Mouse (Mus musculus) heart, embryonic 10.5 days (tissue): ENCODE measurements around the gene Tbl1x. TPM values are rescaled to one million over a fixed set of nuclear protein-coding genes. Genes with fewer than 3 reads are reported as not detected.

Experiments used
- DNase-seq: peaks from one replicate; pipeline ENCODE4 v3.0.0-alpha.2; 2017; ENCODE audit warnings: low spot score
- H3K27ac ChIP-seq: fragments of 300-500 bp; sonication (generic); 2 replicates; pipeline ENCODE4 v1.5.1; 2016; ENCODE audit warnings: mild to moderate bottlenecking
- H3K27me3 ChIP-seq: fragments of 300-500 bp; sonication (generic); 2 replicates; pipeline ENCODE4 v1.6.1; 2016; ENCODE audit warnings: mild to moderate bottlenecking; ENCODE audit not compliant: poor library complexity, insufficient read depth, severe bottlenecking
- H3K36me3 ChIP-seq: fragments of 300-500 bp; sonication (generic); 2 replicates; pipeline ENCODE4 v1.6.1; 2016; ENCODE audit warnings: mild to moderate bottlenecking, moderate library complexity
- H3K4me1 ChIP-seq: fragments of 300-500 bp; sonication (generic); 2 replicates; pipeline ENCODE4 v1.6.1; 2016; ENCODE audit warnings: mild to moderate bottlenecking
- H3K4me3 ChIP-seq: fragments of 300-500 bp; sonication (generic); 2 replicates; pipeline ENCODE4 v1.5.1; 2016; ENCODE audit warnings: mild to moderate bottlenecking, moderate library complexity
- H3K9me3 ChIP-seq: fragments of 300-500 bp; sonication (generic); 2 replicates; pipeline ENCODE4 v1.6.1; 2016; ENCODE audit warnings: mild to moderate bottlenecking, moderate library complexity
- WGBS: fragments of 180-500 bp; shearing (Covaris S2); methylation state at CpG from one replicate; pipeline ENCODE4 v1.1.7; 2016; 5-methylcytosine and 5-hydroxymethylcytosine counted together
- polyA plus RNA-seq: library from polyadenylated mRNA; unstranded; fragments of >200 nt; fragmentation: Nextera tagmentation; extraction: Ambion mirVana; gene quantifications from 2 replicates; pipeline ENCODE4 v1.2.1, GENCODE M21; 2016

Gene Tbl1x
- polyA plus RNA-seq, 1 experiment from 2014 or later: 66.6 TPM

GRCm38 (mm10) chrX:77550388-77550787, 39.6 kb downstream of the Tbl1x start:
- H3K4me3 ChIP-seq: no peak overlapping the region
- H3K4me1 ChIP-seq: no peaks in the 10 kb centered on the region
- H3K27me3 ChIP-seq: no peaks in the 10 kb centered on the region
- H3K36me3 ChIP-seq: no peaks in the 10 kb centered on the region; the same call in 1 of the 2 replicates
- H3K27ac ChIP-seq: no peak overlapping the region
- H3K9me3 ChIP-seq: no peaks in the 10 kb centered on the region
- DNase-seq: no peak

DNA sequence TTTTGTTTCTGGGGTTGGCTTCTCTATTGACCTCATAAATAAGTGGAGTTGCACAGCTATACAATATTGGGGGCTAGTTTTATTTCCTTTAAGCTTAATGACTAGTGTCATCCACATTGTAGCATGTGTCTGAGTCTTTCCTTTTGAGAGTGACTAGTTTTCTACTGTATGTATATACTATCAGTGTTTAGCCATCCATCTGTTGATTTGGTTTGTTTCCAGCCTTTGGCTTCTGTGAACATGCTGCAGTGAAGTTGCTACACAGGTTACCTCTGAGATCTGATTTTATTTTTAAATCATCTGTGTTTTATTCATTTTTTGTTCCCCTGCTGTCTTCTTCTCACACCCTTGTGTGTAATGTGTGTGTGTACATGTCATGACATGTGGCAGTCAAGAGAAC, 40.5 kb downstream of the Tbl1x start:
- H3K9me3 ChIP-seq: no peaks in the 10 kb centered on the region
- no peak overlapping the region for H3K27ac ChIP-seq

DNA sequence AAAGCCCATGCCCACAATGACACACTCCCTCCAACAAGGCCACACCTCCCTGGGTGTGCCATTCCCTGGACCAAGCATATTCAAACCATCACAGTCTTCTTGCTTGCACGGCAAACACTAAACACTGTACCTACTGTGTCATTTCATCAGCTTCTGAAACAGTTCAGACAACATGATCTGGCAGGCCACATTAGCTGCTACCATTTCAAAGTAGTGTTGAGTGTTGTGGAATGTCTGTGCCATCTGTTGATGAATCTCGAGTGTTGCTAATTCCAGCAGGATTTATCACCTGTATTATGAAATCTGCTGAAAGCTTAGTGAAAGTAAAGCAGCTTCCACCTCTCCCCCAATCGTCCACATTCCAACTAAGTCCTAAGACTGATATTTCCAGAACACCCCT, 41.3 kb downstream of the Tbl1x start:
- no peak for DNase-seq
- H3K4me3 ChIP-seq: no peak overlapping the region
- no peaks in the 10 kb centered on the region for H3K9me3 ChIP-seq
- WGBS: 56% methylated on average over 3 of the region's 3 CpGs
- no peaks in the 10 kb centered on the region; the same call in 1 of the 2 replicates for H3K36me3 ChIP-seq
- no peaks in the 10 kb centered on the region for H3K27me3 ChIP-seq
- H3K27ac ChIP-seq: no peak overlapping the region
- no peaks in the 10 kb centered on the region for H3K4me1 ChIP-seq

More for the DNA sequence above, 40.5 kb downstream of the Tbl1x start:
- DNase-seq: no peak
- H3K36me3 ChIP-seq: no peaks in the 10 kb centered on the region; the same call in 1 of the 2 replicates
- no peak overlapping the region for H3K4me3 ChIP-seq
- no peaks in the 10 kb centered on the region for H3K27me3 ChIP-seq
- no peaks in the 10 kb centered on the region for H3K4me1 ChIP-seq

DNA sequence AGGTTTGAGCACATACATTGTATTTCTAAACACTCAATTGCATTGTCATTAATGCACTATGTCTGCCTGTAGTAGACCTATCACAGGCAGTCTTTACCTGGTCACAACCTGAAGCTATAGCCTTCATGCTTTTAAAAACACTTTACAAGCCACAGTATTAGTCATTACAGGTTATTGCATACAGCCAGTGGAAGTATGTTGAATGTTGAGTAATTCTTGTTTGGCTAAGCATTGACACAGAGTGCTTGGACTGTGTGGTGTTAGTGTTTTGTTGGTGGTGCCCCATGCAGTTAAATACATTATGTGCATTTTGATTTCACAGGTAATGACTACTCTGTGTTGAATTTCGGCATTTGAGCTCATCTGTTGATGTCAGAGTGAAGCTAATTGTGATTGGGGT, 45.2 kb downstream of the Tbl1x start:
- no peaks in the 10 kb centered on the region for H3K9me3 ChIP-seq
- no peaks in the 10 kb centered on the region for H3K36me3 ChIP-seq
- 74% methylated on average over 1 of the region's 1 CpGs for WGBS

DNA sequence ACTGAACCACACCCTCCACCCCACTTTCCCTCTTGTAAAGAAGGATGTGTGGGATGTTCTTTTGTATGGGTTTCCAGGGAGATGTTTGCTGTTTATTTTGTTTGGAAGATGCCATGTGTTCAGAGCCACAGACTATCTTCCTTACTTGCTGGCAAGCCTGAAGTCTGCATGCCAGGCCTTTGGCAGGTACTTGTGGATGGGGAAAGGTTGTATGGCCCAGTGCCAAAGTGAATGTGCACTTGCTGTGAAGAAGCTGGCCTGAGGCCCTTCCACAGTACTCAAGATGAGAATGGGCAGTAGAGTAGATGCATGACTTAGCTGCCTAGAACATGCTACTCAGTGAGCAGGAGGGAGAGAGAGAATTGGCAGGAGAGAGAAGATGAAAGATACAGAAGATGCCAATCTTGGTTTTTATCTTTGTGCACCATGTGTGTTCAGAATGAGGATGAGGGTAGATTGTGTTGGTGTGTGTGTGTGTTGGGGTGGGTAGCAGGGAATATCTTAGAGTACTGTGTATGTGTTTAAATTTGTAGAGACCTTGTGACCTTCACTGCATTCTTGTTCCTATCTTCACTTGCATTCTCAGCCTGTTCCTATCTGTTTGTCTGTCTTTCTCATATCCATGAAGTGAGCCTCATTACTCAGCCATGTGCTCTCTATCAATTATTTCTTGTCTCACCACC, 48.5 kb downstream of the Tbl1x start:
- Histone ChIP-seq H3K4me3 (no peak overlapping the region), H3K9me3 (no peaks in the 10 kb centered on the region), H3K36me3 (no peaks in the 10 kb centered on the region), H3K27me3 (no peaks in the 10 kb centered on the region), H3K27ac (no peak overlapping the region), H3K4me1 (no peaks in the 10 kb centered on the region)
- no peak for DNase-seq

More for the DNA sequence above, 45.2 kb downstream of the Tbl1x start:
- Histone ChIP-seq H3K27ac (no peak overlapping the region), H3K4me1 (no peaks in the 10 kb centered on the region), H3K27me3 (no peaks in the 10 kb centered on the region), H3K4me3 (no peak overlapping the region)
- DNase-seq: no peak

- no peaks in the 10 kb centered on the region for H3K4me1 ChIP-seq
- H3K27me3 ChIP-seq: no peaks in the 10 kb centered on the region
- no peak overlapping the region for H3K27ac ChIP-seq
- no peaks in the 10 kb centered on the region for H3K9me3 ChIP-seq
- no peak overlapping the region for H3K4me3 ChIP-seq
- DNase-seq: no peak
- 81% methylated on average over 2 of the region's 2 CpGs for whole genome bisulfite sequencing
- H3K36me3 ChIP-seq: no peaks in the 10 kb centered on the region
These were observed 52.8 kb downstream of the Tbl1x start for GRCm38 (mm10) chrX:77563616-77564015.

- no peaks in the 10 kb centered on the region for H3K9me3 ChIP-seq
- no peaks in the 10 kb centered on the region for H3K27me3 ChIP-seq
- H3K36me3 ChIP-seq: no peaks in the 10 kb centered on the region
- no peak overlapping the region for H3K4me3 ChIP-seq
- WGBS: 78% methylated on average over 1 of the region's 1 CpGs
- H3K4me1 ChIP-seq: no peaks in the 10 kb centered on the region
- H3K27ac ChIP-seq: no peak overlapping the region
- no peak for DNase-seq
These were observed 55.9 kb downstream of the Tbl1x start for GRCm38 (mm10) chrX:77566739-77567138.

DNA sequence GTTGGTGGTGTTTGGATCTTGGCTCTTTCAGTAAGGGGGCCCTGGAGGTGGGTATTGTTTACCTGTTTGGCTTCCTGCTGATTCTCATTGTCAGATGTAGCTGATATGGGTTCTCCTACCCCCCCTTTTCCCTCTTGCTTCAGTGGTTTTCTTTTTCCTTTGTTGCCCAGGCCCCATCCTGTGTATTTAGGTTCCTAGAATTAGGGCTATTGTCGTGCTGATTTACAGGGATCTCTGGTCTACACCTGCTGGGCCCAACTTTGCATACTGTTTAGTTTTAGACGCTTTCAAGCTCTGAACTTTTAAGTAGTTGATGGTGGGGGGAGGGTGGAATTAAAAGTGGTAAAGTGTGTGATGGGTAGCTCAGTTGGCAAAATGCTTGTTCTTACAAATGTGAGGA, 57.2 kb downstream of the Tbl1x start:
- Histone ChIP-seq H3K4me1 (no peaks in the 10 kb centered on the region), H3K9me3 (no peaks in the 10 kb centered on the region), H3K27me3 (no peaks in the 10 kb centered on the region), H3K36me3 (no peaks in the 10 kb centered on the region), H3K27ac (no peak overlapping the region), H3K4me3 (no peak overlapping the region)
- DNase-seq: no peak
- WGBS: 33% methylated on average over 2 of the region's 2 CpGs

GRCm38 (mm10) chrX:77573743-77574142, 62.9 kb downstream of the Tbl1x start:
- WGBS: 86% methylated on average over 1 of the region's 1 CpGs
- Histone ChIP-seq H3K36me3 (no peaks in the 10 kb centered on the region), H3K27ac (no peak overlapping the region), H3K9me3 (no peaks in the 10 kb centered on the region), H3K4me3 (no peak overlapping the region), H3K27me3 (no peaks in the 10 kb centered on the region), H3K4me1 (no peaks in the 10 kb centered on the region)
- DNase-seq: no peak

DNA sequence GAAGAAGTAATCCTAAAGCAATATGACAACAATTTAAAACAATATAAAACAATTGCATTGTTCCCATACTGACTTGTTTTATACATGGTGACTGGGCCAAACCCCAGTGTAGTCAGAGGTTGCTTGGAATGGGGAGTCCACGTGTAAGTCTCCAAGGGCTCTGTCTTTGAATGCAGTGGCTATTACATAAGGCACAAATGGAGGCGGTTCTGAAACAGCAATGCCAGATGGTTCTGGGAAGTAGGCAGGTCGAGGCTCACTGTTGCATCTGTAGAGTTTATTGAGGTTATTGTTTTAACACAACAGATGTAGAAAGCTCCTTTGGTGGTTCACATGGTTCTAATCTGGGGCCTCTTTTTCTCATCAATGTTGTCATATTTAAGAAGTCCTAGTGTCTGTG, 66.3 kb downstream of the Tbl1x start:
- Histone ChIP-seq H3K4me3 (no peak overlapping the region), H3K27ac (no peak overlapping the region), H3K9me3 (no peaks in the 10 kb centered on the region), H3K27me3 (no peaks in the 10 kb centered on the region), H3K36me3 (no peaks in the 10 kb centered on the region), H3K4me1 (0 out of 2 replicates have a peak, but pooled peaks cover 3% of the 10 kb centered on the region)
- DNase-seq: no peak
- WGBS: 92% methylated on average over 3 of the region's 3 CpGs

DNA sequence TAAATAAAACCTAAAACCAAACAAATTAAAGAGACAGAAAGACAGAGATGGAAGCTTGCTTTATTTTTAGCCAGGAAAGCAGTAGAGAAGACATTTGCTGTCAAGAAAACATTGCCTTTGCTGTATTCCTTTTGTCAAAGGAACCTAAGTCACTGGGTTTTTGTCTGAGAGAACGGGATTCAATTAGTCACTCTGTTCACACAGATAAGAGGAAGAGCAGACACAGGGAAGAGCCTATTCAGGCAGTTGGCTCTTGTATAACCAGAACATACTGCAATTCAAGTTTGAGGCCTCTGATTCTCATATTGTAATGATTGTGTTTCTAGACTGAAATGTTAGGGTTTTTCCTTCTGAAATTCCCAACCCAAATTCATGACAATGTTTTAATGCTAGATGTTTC, 67.4 kb downstream of the Tbl1x start:
- no peaks in the 10 kb centered on the region for H3K27me3 ChIP-seq
- no peak overlapping the region for H3K27ac ChIP-seq
- 41% methylated on average over 1 of the region's 1 CpGs for WGBS
- no peaks in the 10 kb centered on the region for H3K9me3 ChIP-seq
- H3K4me1 ChIP-seq: 0 out of 2 replicates have a peak, but pooled peaks cover 3% of the 10 kb centered on the region
- no peaks in the 10 kb centered on the region for H3K36me3 ChIP-seq
- DNase-seq: no peak
- H3K4me3 ChIP-seq: no peak overlapping the region

- no peak overlapping the region for H3K27ac ChIP-seq
These were observed 69.2 kb downstream of the Tbl1x start for GRCm38 (mm10) chrX:77579964-77580363.

DNA sequence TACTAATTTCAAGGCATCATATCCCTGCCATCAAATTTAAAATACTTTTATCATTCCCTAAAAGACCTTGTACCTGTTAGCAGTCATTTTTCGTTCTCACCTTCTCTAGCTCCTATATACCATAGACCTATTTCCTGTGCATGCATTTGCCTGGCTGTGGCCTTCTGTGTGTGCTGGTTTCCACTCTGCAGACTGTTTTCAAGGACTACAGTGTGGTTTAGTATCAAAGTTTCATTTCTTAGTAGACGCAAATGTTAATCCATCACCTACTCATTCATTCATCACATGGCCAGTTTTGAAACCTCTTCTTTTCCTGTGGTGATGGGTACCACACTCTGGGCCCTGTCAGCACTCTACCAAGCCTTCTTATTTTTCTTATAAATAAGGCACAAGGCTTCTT, 75.2 kb downstream of the Tbl1x start:
- 89% methylated on average over 2 of the region's 2 CpGs for WGBS

More at GRCm38 (mm10) chrX:77579964-77580363, 69.2 kb downstream of the Tbl1x start:
- H3K27me3 ChIP-seq: no peaks in the 10 kb centered on the region
- H3K9me3 ChIP-seq: no peaks in the 10 kb centered on the region
- 0 out of 2 replicates have a peak, but pooled peaks cover 3% of the 10 kb centered on the region for H3K4me1 ChIP-seq
- H3K36me3 ChIP-seq: no peaks in the 10 kb centered on the region
- H3K4me3 ChIP-seq: no peak overlapping the region
- 45% methylated on average over 4 of the region's 4 CpGs for WGBS
- no peak for DNase-seq

DNA sequence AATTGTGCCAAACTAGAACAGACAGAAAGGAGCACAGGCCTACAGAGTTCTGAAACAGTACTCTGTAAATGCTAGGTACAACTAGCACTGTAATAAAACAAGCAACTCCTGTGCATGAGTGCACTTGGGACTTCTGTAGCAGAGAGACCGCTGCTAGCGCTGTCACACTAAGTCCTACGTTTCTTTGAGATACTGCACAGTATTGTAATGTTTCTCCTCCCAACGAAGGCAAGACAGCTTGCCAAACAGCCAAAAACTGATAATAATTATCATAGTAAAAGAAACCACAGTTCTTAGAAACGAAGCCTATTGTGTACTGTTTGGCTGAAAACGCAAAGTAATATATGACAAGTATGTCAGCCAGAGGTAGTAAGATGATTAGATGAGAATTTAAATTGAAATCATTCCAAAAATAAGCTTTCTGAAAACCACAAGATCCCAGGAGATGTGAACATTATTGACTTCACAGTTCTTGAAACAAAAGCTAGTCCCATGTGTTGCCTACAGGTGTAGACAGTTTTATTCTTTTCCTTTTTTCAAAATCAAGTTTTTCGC, 83.9 kb downstream of the Tbl1x start:
- Histone ChIP-seq H3K9me3 (no peaks in the 10 kb centered on the region), H3K36me3 (no peaks in the 10 kb centered on the region), H3K4me3 (no peak overlapping the region), H3K4me1 (no peaks in the 10 kb centered on the region), H3K27me3 (no peaks in the 10 kb centered on the region), H3K27ac (no peak overlapping the region)
- 71% methylated on average over 7 of the region's 7 CpGs for WGBS
- no peak for DNase-seq

More for the DNA sequence above, 75.2 kb downstream of the Tbl1x start:
- Histone ChIP-seq H3K9me3 (no peaks in the 10 kb centered on the region), H3K36me3 (no peaks in the 10 kb centered on the region), H3K27ac (no peak overlapping the region), H3K4me1 (0 out of 2 replicates have a peak, but pooled peaks cover 3% of the 10 kb centered on the region), H3K27me3 (no peaks in the 10 kb centered on the region), H3K4me3 (no peak overlapping the region)
- no peak for DNase-seq
